Mouse (Mus musculus): ENCODE results near the gene Ptprj.
"Not testable (repeated sequence)": the region's sequence is repeated elsewhere in the genome, so short reads cannot be mapped to it uniquely, and the experiment has no call there.

Gene Ptprj

GRCm38 (mm10) chr2:90577451-90578279, 2.8 kb downstream of the Ptprj start:
- no peak for DNase-seq (ENCODE audit: low read depth, low spot score)

- no peak for DNase-seq (ENCODE audit: low read depth, low spot score)
Observed at GRCm38 (mm10) chr2:90576936-90577335, 3.5 kb downstream of the Ptprj start.

GRCm38 (mm10) chr2:90576411-90576810, 4.0 kb downstream of the Ptprj start:
- no peak for DNase-seq (ENCODE audit: low read depth, low spot score)

- DNase-seq (ENCODE audit: low read depth, low spot score): no peak
Observed at GRCm38 (mm10) chr2:90575713-90576112, 4.7 kb downstream of the Ptprj start.

GRCm38 (mm10) chr2:90575116-90575515, 5.3 kb downstream of the Ptprj start:
- DNase-seq (ENCODE audit: low read depth, low spot score): no peak

- DNase-seq (ENCODE audit: low read depth, low spot score): no peak
Observed at GRCm38 (mm10) chr2:90574536-90574935, 5.9 kb downstream of the Ptprj start.

- DNase-seq (ENCODE audit: low read depth, low spot score): peak; percentile 42
Observed at GRCm38 (mm10) chr2:90573640-90574526, 6.6 kb downstream of the Ptprj start.

- DNase-seq (ENCODE audit: low read depth, low spot score): no peak
Observed at GRCm38 (mm10) chr2:90572126-90572525, 8.3 kb downstream of the Ptprj start.

- not testable (repeated sequence) for DNase-seq (ENCODE audit: low read depth, low spot score)
Observed at GRCm38 (mm10) chr2:90571399-90571798, 9.0 kb downstream of the Ptprj start.

- no peak for DNase-seq (ENCODE audit: low read depth, low spot score)
Observed at GRCm38 (mm10) chr2:90570871-90571270, 9.6 kb downstream of the Ptprj start.

- DNase-seq (ENCODE audit: low read depth, low spot score): no peak
Observed at GRCm38 (mm10) chr2:90570216-90570615, 10.2 kb downstream of the Ptprj start.

GRCm38 (mm10) chr2:90568961-90569481, 11.4 kb downstream of the Ptprj start:
- no peak for DNase-seq (ENCODE audit: low read depth, low spot score)

- no peak for DNase-seq (ENCODE audit: low read depth, low spot score)
Observed at GRCm38 (mm10) chr2:90568091-90568490, 12.4 kb downstream of the Ptprj start.

GRCm38 (mm10) chr2:90566773-90567528, 13.5 kb downstream of the Ptprj start:
- DNase-seq (ENCODE audit: low read depth, low spot score): no peak

- DNase-seq (ENCODE audit: low read depth, low spot score): no peak
Observed at GRCm38 (mm10) chr2:90566046-90566445, 14.4 kb downstream of the Ptprj start.

- no peak for DNase-seq (ENCODE audit: low read depth, low spot score)
Observed at GRCm38 (mm10) chr2:90565192-90565929, 15.1 kb downstream of the Ptprj start.

- no peak for DNase-seq (ENCODE audit: low read depth, low spot score)
Observed at GRCm38 (mm10) chr2:90564552-90564951, 15.9 kb downstream of the Ptprj start.

GRCm38 (mm10) chr2:90563171-90563570, 17.3 kb downstream of the Ptprj start:
- no peak for DNase-seq (ENCODE audit: low read depth, low spot score)

GRCm38 (mm10) chr2:90562126-90562670, 18.2 kb downstream of the Ptprj start:
- no peak for DNase-seq (ENCODE audit: low read depth, low spot score)

GRCm38 (mm10) chr2:90560197-90560843, 20.1 kb downstream of the Ptprj start:
- DNase-seq (ENCODE audit: low read depth, low spot score): no peak

All from skeletal muscle tissue, adult 2 months (tissue).